Mouse (Mus musculus) liver, embryonic 14.5 days (tissue): ENCODE data around the gene Pnpla7. TPM values are rescaled to one million over a fixed set of nuclear protein-coding genes. Genes with fewer than 3 reads are reported as not detected.

Experiments
- ATAC-seq: fragments of 200-750 bp; cut with Nextera tagmentation; 2 replicates; pipeline ENCODE4 v1.8.0; 2017; ENCODE audit warnings: moderate number of reproducible peaks, mild to moderate bottlenecking, moderate library complexity; ENCODE audit not compliant: insufficient read depth
- DNase-seq, 3 experiments: peaks; one replicate each; pipeline ENCODE4 v3.0.0-alpha.2; 2012 to 2013; ENCODE audit warnings: low read depth in 3 of 3, low spot score in 3 of 3
- H3K27ac ChIP-seq: fragments of 300-500 bp; sonication (generic); 2 replicates; pipeline ENCODE4 v1.5.1; 2014; ENCODE audit warnings: moderate library complexity, mild to moderate bottlenecking, control low read depth, inconsistent platforms
- H3K27me3 ChIP-seq: fragments of 300-500 bp; sonication (generic); 2 replicates; pipeline ENCODE4 v1.6.1; 2014; ENCODE audit warnings: mild to moderate bottlenecking, low read length, moderate library complexity; ENCODE audit not compliant: control insufficient read depth, insufficient read depth
- H3K36me3 ChIP-seq: fragments of 300-500 bp; sonication (generic); replicated peaks from 2 replicates; pipeline ENCODE4 v1.6.1; 2014; ENCODE audit warnings: low read depth; ENCODE audit not compliant: control insufficient read depth, insufficient read depth
- H3K4me1 ChIP-seq, 2 experiments: fragments of 200-500 bp in 1 of 2; fragments of 300-500 bp in 1 of 2; sonication (generic) in 1 of 2; replicated peaks; 2 replicates each; pipeline ENCODE4 v1.6.1; 2012 to 2014; ENCODE audit warnings: antibody characterized with exemption in 1 of 2, inconsistent platforms in 1 of 2, low read length in 1 of 2; ENCODE audit not compliant: control insufficient read depth in 2 of 2, insufficient read depth in 2 of 2
- H3K4me2 ChIP-seq: fragments of 300-500 bp; sonication (generic); 2 replicates; pipeline ENCODE4 v1.6.1; 2014; ENCODE audit warnings: low read depth, mild to moderate bottlenecking, control low read depth, moderate library complexity
- H3K4me3 ChIP-seq, 2 experiments: fragments of 200-500 bp in 1 of 2; fragments of 300-500 bp in 1 of 2; sonication (generic) in 1 of 2; 2 replicates each; pipeline ENCODE4 v1.5.1; 2012 to 2014; ENCODE audit warnings: low read depth in 2 of 2, low read length in 2 of 2, mild to moderate bottlenecking in 2 of 2, control low read depth in 1 of 2, inconsistent platforms in 1 of 2, moderate library complexity in 1 of 2; ENCODE audit not compliant: insufficient read depth in 1 of 2
- H3K9ac ChIP-seq: fragments of 300-500 bp; sonication (generic); replicated peaks from 2 replicates; pipeline ENCODE4 v1.6.1; 2014; ENCODE audit warnings: mild to moderate bottlenecking, control low read depth, moderate library complexity
- H3K9me3 ChIP-seq: fragments of 300-500 bp; sonication (generic); 2 replicates; pipeline ENCODE4 v1.6.1; 2016; ENCODE audit warnings: low read length, mixed read lengths; ENCODE audit not compliant: control insufficient read depth
- CTCF ChIP-seq: IDR thresholded peaks from 2 replicates; pipeline ENCODE4 v1.5.1; 2016; ENCODE audit warnings: antibody characterized with exemption, low read depth, control low read depth
- EP300 ChIP-seq: IDR thresholded peaks from 2 replicates; pipeline ENCODE4 v1.6.1; 2016; ENCODE audit warnings: antibody characterized with exemption, low read depth
- WGBS: fragments of 180-500 bp; shearing (Covaris S2); extraction: QIAGEN DNeasy Blood & Tissue Kit; methylation state at CpG from one replicate; pipeline ENCODE4 v1.1.7; 2014; ENCODE audit not compliant: insufficient replicate concordance; 5-methylcytosine and 5-hydroxymethylcytosine counted together
- polyA plus RNA-seq, 2 experiments: library from polyadenylated mRNA; depleted of rRNA in 1 of 2; stranded (reverse) in 1 of 2; unstranded in 1 of 2; fragments of >200 nt; fragmentation: Nextera tagmentation in 1 of 2; extraction: Ambion mirVana in 1 of 2; gene quantifications; 2 replicates each; pipeline versions ENCODE4 v1.2.1 to v1.2.3; 2012 to 2014

The Pnpla7 gene
- polyA plus RNA-seq, 2 experiments, result 9.6 to 11.0 TPM

GRCm38 (mm10) chr2:25006767-25007166 is 30.9 kb downstream of the Pnpla7 start:
- H3K4me2 ChIP-seq, result no peak overlapping the region
- ATAC-seq (no peak), DNase-seq (no peak)
- no peak overlapping the region for H3K27ac ChIP-seq
- TF ChIP-seq EP300 (no peak), CTCF (no peak)
- no peaks in the 10 kb centered on the region for H3K4me1 ChIP-seq
- H3K9me3 ChIP-seq, result no peaks in the 10 kb centered on the region
- H3K36me3 ChIP-seq, result peaks cover 10% of the 10 kb centered on the region
- H3K9ac ChIP-seq, result no peak overlapping the region
- no peak overlapping the region for H3K4me3 ChIP-seq
- WGBS, result 74% methylated on average over 1 of the region's 1 CpGs
- no peaks in the 10 kb centered on the region for H3K27me3 ChIP-seq

DNA sequence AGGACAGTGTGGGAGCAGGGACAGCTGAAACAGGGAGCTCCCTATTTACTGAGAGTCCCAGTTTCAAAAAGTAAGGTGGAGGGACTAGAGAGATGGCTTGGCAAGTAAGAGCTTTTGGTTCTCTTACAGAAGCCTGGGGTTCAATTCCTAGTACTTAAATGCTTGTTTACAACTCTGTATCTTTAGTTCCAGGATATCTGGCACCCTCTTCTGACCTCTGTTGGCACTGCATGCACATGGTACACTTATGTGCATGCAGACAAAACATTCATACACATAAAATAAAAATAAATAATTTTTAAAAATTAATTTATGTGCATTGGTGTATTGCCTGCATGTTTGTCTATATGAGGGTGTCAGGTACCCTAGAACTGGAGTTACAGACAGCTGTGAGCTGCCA is 32.4 kb downstream of the Pnpla7 start:
- Histone ChIP-seq H3K9ac (no peak overlapping the region), H3K4me3 (no peak overlapping the region), H3K4me2 (no peak overlapping the region), H3K36me3 (peaks cover 3% of the 10 kb centered on the region), H3K27ac (no peak overlapping the region), H3K27me3 (no peaks in the 10 kb centered on the region), H3K9me3 (no peaks in the 10 kb centered on the region), H3K4me1 (no peaks in the 10 kb centered on the region)
- peak in 1 of 3 experiments; percentile 10 for DNase-seq
- TF ChIP-seq EP300 (no peak), CTCF (peak; percentile 48; the same call in 1 of the 2 replicates)
- no peak for ATAC-seq

- no peak for DNase-seq
- no peak overlapping the region for H3K9ac ChIP-seq
Measured at GRCm38 (mm10) chr2:25022678-25023077, 46.8 kb downstream of the Pnpla7 start.

DNA sequence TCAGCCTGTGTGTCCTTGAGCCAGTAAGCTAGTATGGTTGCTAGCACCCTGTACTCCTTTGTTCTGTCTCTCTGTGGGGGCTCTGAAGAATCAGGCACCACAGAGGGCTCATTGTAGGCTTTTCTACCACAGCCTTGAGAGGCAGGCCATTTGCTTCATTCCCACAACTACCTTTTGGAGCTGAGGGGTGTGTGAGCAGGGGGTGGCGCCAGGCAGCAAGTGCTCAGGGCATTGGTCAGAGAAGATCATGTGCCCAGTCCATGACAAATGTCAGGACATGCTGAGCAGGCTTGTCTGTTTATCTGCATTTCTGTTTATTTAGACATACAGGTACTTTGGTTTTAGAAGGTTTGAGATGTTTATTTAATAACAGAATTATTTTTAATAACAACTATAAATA is 49.3 kb downstream of the Pnpla7 start:
- ATAC-seq (no peak), DNase-seq (no peak)
- Histone ChIP-seq H3K27ac (no peak overlapping the region), H3K4me1 (no peaks in the 10 kb centered on the region; a peak in 1 of 4 replicates), H3K36me3 (no peaks in the 10 kb centered on the region), H3K9ac (no peak overlapping the region), H3K4me3 (no peak overlapping the region), H3K27me3 (no peaks in the 10 kb centered on the region), H3K9me3 (no peaks in the 10 kb centered on the region), H3K4me2 (no peak overlapping the region)
- no peak for TF ChIP-seq EP300
- TF ChIP-seq CTCF, result no peak
- WGBS, result 71% methylated on average over 1 of the region's 1 CpGs

More at GRCm38 (mm10) chr2:25022678-25023077, 46.8 kb downstream of the Pnpla7 start:
- no peak overlapping the region for H3K4me2 ChIP-seq
- 73% methylated on average over 1 of the region's 1 CpGs for WGBS
- no peak overlapping the region for H3K4me3 ChIP-seq
- TF ChIP-seq EP300 (no peak), CTCF (peak; percentile 38)
- peaks cover 6% of the 10 kb centered on the region; the same call in 1 of the 2 replicates for H3K36me3 ChIP-seq
- no peaks in the 10 kb centered on the region for H3K9me3 ChIP-seq
- H3K4me1 ChIP-seq, result no peaks in the 10 kb centered on the region; a peak in 1 of 4 replicates
- H3K27me3 ChIP-seq, result no peaks in the 10 kb centered on the region
- no peak overlapping the region for H3K27ac ChIP-seq
- no peak for ATAC-seq

GRCm38 (mm10) chr2:25034994-25035393 is 59.2 kb downstream of the Pnpla7 start:
- DNase-seq, result no peak
- Histone ChIP-seq H3K4me1 (no peaks in the 10 kb centered on the region), H3K9me3 (no peaks in the 10 kb centered on the region), H3K36me3 (no peaks in the 10 kb centered on the region; the same call in none of the 2 replicates), H3K4me3 (no peak overlapping the region), H3K4me2 (no peak overlapping the region), H3K27ac (no peak overlapping the region), H3K27me3 (no peaks in the 10 kb centered on the region), H3K9ac (no peak overlapping the region)
- ATAC-seq, result no peak
- WGBS, result 87% methylated on average over 4 of the region's 4 CpGs
- TF ChIP-seq CTCF (no peak), EP300 (no peak)
